Mouse (Mus musculus) spleen, adult 2 months (tissue): ENCODE measurements around the gene Gm20388.

Experiments
- CTCF ChIP-seq: fragments of 200-500 bp; IDR thresholded peaks from 2 replicates; pipeline ENCODE4 v1.5.1; 2011; ENCODE audit warnings: mild to moderate bottlenecking, inconsistent platforms; ENCODE audit not compliant: insufficient read depth, insufficient read length, insufficient replicate concordance; ENCODE audit errors: extremely low read depth
- POLR2A ChIP-seq: fragments of 200-500 bp; IDR thresholded peaks from 2 replicates; pipeline ENCODE4 v1.6.1; 2011; ENCODE audit warnings: low read depth, low read length, inconsistent platforms

DNA sequence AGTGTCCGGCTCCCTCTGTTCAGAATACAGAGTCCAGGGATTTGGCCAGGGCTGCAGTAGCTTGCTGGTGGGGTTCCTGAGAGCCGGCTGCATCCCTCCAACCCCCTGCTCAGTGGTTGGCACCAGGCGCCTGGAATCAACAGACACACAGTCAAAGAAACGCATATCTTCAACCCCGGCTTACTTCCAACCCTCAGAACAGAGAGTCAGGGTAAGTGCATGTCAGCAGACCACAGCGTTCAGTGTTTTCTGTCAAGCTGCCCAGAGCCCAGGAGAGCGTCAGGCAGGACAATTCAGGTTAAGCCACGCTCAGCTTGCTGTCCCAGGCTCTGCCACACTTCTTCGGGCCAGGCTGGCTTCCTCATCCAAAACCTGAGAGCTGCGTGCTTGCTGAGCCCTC lies 1770.8 kb downstream of the Gm20388 start:
- no peak for TF ChIP-seq CTCF
- no peak for TF ChIP-seq POLR2A
